In the genomic region with DNA sequence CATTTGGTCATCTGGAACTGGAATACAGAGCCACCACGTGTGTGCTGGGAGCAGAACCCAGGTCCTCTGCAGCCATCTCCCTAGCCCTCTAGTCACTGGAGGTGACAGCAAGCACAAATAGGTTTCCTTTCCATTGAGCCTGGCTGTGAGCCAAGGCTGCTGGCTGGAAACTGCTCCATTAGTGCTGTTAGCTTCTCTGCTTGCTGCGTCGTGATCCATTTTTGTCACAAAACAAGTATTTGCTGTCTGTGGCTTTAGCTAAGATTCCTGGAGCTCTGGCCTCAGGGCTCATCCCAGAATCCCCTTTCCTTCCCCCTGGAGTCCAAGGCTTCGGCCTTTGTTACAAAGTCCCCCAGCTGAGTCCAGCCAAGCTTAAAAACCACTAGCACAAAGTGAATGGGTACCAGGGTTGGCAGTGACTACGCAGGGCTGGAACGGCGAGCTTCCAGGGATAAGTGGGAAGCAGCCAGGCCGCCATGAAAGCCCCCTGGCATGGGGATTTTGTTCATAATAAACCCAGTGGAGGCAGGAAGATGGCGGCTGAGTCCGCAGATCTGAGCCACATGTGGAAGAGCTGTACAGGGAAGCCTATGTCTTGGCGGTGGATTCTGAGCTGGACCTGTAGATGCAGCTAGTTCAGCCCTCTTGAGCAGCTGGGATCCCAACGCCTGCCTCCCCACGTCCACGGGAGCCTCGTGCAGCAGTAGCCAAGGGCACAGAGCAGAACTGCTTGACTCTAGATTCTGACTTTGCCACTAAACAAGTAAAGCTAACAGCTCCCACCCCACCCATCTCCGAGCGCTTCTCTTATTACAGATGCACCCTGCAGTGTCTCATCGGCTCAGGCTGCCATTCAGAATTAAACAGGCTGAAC, we compare ENCODE assay signal across 9 mouse cellular contexts. TPM values are rescaled to one million over a fixed set of nuclear protein-coding genes. Genes with fewer than 3 reads are reported as not detected.
DNase-seq lines count a peak whose midpoint lies in the region; ATAC-seq and TF ChIP-seq lines count a peak whose summit lies in the region.
"Had no signal": no experiment of that assay in that cellular context is flagged by ENCODE, and none has a peak within 500 bp of the region (broad histone marks: within the 10 kb centered on the region; RNA-seq: fewer than 3 reads in every experiment).

No protein-coding gene starts in this region.

- TF ChIP-seq POLR2A in heart, adult 2 months (IDR thresholded peaks at IDR 0.05; ENCODE audit: insufficient read depth, low read depth, low read length), result no peak
- no peak; a peak in 1 of 4 replicates for TF ChIP-seq POLR2A in MEL (IDR thresholded peaks at IDR 0.05; ENCODE audit: control insufficient read depth in 1 of 2, insufficient read depth in 1 of 2, low read depth in 1 of 2, low read length in 2 of 2, poor library complexity in 1 of 2)

- H3K27ac ChIP-seq in heart, embryonic 12.5 days (ENCODE audit: poor library complexity, severe bottlenecking), result peak overlapping the region; percentile 55
- no peak overlapping the region for H3K27ac ChIP-seq in heart, adult 2 months
- H3K27ac ChIP-seq in MEL (ENCODE audit: control insufficient read depth, low read depth, low read length), result no peak overlapping the region
- H3K27ac ChIP-seq in forebrain, postnatal 0 days (ENCODE audit: low read depth, low read length), result peak overlapping the region; percentile 77

- intact Hi-C loops in heart, adult 2 months (cut with DNase I), result loop anchor here (10.0 kb wide), 1 partner anchor 374 kb away; no protein-coding TSS in a partner anchor

- 62% methylated on average over 18 of the region's 18 CpGs for WGBS in heart, embryonic 12.5 days
- WGBS in heart, adult 2 months, result 64% methylated on average over 18 of the region's 18 CpGs
- WGBS in forebrain, postnatal 0 days, result 13% methylated on average over 18 of the region's 18 CpGs

- DNase-seq in heart, adult 2 months, result no peak
- peak; percentile 67 for DNase-seq in MEL (ENCODE audit: low read depth, low spot score)
- peak; percentile 76 for DNase-seq in forebrain, postnatal 0 days
- peak; percentile 73 for DNase-seq in kidney, postnatal 14 days
- no peak for DNase-seq in embryo, embryonic 9.5 days (ENCODE audit: extremely low spot score)
- DNase-seq in T-cell, adult 2 months (ENCODE audit: low spot score), result no peak
- no peak for DNase-seq in testis, postnatal 10 days (ENCODE audit: low spot score)

- peaks cover 81% of the 10 kb centered on the region for H3K36me3 ChIP-seq in heart, embryonic 12.5 days
- peaks cover 6% of the 10 kb centered on the region for H3K36me3 ChIP-seq in heart, adult 2 months (ENCODE audit: control insufficient read depth, insufficient read depth, low read length)
- H3K36me3 ChIP-seq in MEL (ENCODE audit: control insufficient read depth in 1 of 2, insufficient read depth in 2 of 2, low read length in 2 of 2), result peaks cover 0 to 10% of the 10 kb centered on the region in 2 experiments; a peak in 2 of 4 replicates
- peaks cover 35% of the 10 kb centered on the region for H3K36me3 ChIP-seq in forebrain, postnatal 0 days (ENCODE audit: insufficient read depth)

- no peak for TF ChIP-seq EP300 in heart, adult 2 months (IDR thresholded peaks at IDR 0.05; ENCODE audit: insufficient read depth, low read depth, low read length)
- TF ChIP-seq EP300 in MEL (IDR thresholded peaks at IDR 0.05; ENCODE audit: low read depth in 1 of 2, low read length in 2 of 2), result no peak

- H3K4me3 ChIP-seq in heart, embryonic 12.5 days, result no peak overlapping the region
- H3K4me3 ChIP-seq in heart, adult 2 months, result no peak overlapping the region
- H3K4me3 ChIP-seq in MEL (ENCODE audit: control insufficient read depth in 1 of 2, insufficient read depth in 1 of 2, low read depth in 2 of 2, low read length in 2 of 2), result no peak overlapping the region
- H3K4me3 ChIP-seq in forebrain, postnatal 0 days (ENCODE audit: low read depth, low read length), result no peak overlapping the region

- peaks cover 20% of the 10 kb centered on the region for H3K4me1 ChIP-seq in heart, embryonic 12.5 days (replicated peaks)
- peaks cover 2% of the 10 kb centered on the region; the same call in 1 of the 2 replicates for H3K4me1 ChIP-seq in heart, adult 2 months (ENCODE audit: control insufficient read depth, insufficient read depth, low read length)
- H3K4me1 ChIP-seq in MEL (ENCODE audit: control insufficient read depth in 1 of 2, insufficient read depth in 2 of 2, low read length in 2 of 2), result no peaks in the 10 kb centered on the region
- H3K4me1 ChIP-seq in forebrain, postnatal 0 days (ENCODE audit: insufficient read depth), result no peaks in the 10 kb centered on the region; the same call in 1 of the 2 replicates

- H3K79me2 ChIP-seq in heart, adult 2 months (replicated peaks; ENCODE audit: control insufficient read depth, insufficient read depth, low read length), result no peaks in the 10 kb centered on the region
- no peaks in the 10 kb centered on the region for H3K79me2 ChIP-seq in MEL (ENCODE audit: control insufficient read depth, insufficient read depth, low read length, poor library complexity)

- TF ChIP-seq CTCF in heart, adult 2 months (IDR thresholded peaks at IDR 0.05), result no peak
- TF ChIP-seq CTCF in MEL (IDR thresholded peaks at IDR 0.05 in 2 of 3, conservative IDR thresholded peaks at IDR 0.05 in 1 of 3; ENCODE audit: control insufficient read depth in 1 of 3, insufficient read depth in 1 of 3, low read depth in 2 of 3, low read length in 3 of 3, poor library complexity in 1 of 3, severe bottlenecking in 1 of 3), result no peak
- TF ChIP-seq CTCF in forebrain, postnatal 0 days (IDR thresholded peaks at IDR 0.05; ENCODE audit: low read depth), result no peak

- H3K27me3 ChIP-seq in heart, embryonic 12.5 days (replicated peaks), result no peaks in the 10 kb centered on the region
- H3K27me3 ChIP-seq in heart, adult 2 months (ENCODE audit: control insufficient read depth, insufficient read depth, low read length), result no peaks in the 10 kb centered on the region
- no peaks in the 10 kb centered on the region for H3K27me3 ChIP-seq in MEL (ENCODE audit: control insufficient read depth in 1 of 2, insufficient read depth in 2 of 2, low read length in 2 of 2)
- no peaks in the 10 kb centered on the region for H3K27me3 ChIP-seq in forebrain, postnatal 0 days (ENCODE audit: insufficient read depth, low read length)

- H3K9me3 ChIP-seq in heart, embryonic 12.5 days (replicated peaks), result no peaks in the 10 kb centered on the region
- no peaks in the 10 kb centered on the region for H3K9me3 ChIP-seq in MEL (replicated peaks; ENCODE audit: insufficient read depth, low read length)
- H3K9me3 ChIP-seq in forebrain, postnatal 0 days (ENCODE audit: low read length), result no peaks in the 10 kb centered on the region

- no peak overlapping the region for H3K9ac ChIP-seq in heart, embryonic 12.5 days
- H3K9ac ChIP-seq in heart, adult 2 months (ENCODE audit: low read depth, low read length), result no peak overlapping the region
- no peak overlapping the region for H3K9ac ChIP-seq in MEL (ENCODE audit: control insufficient read depth, low read depth, low read length, poor library complexity, severe bottlenecking)
- peak overlapping the region; percentile 3; the same call in 1 of the 2 replicates for H3K9ac ChIP-seq in forebrain, postnatal 0 days

- no peak for ATAC-seq in heart, embryonic 12.5 days (ENCODE audit: insufficient number of reproducible peaks, low FRiP score)
- ATAC-seq in forebrain, postnatal 0 days, result peak; percentile 72

- no peak for TF ChIP-seq RAD21 in MEL (IDR thresholded peaks at IDR 0.05; ENCODE audit: low read depth, low read length)

- H3K4me2 ChIP-seq in heart, embryonic 12.5 days, result no peak overlapping the region
- peak overlapping the region; percentile 6; the same call in 1 of the 2 replicates for H3K4me2 ChIP-seq in forebrain, postnatal 0 days (ENCODE audit: low read depth)

TF ChIP-seq in MEL, 35 proteins besides CTCF, POLR2A, EP300 and RAD21:
- TF ChIP-seq MAFK (IDR thresholded peaks at IDR 0.05; ENCODE audit: borderline replicate concordance, low read depth, low read length) (no peak), MAX (IDR thresholded peaks at IDR 0.05; ENCODE audit: low read length) (no peak), BHLHE40 (IDR thresholded peaks at IDR 0.05; ENCODE audit: borderline replicate concordance, low read depth, low read length) (no peak)

RNA-seq across cellular contexts. Expression of gene Eno1, which starts 14.3 kb away (rescaled TPM):
- polyA plus RNA-seq in heart, embryonic 12.5 days (2016; fragmentation: Nextera tagmentation; extraction: Ambion mirVana), result 2,142 and 2,173 TPM in 2 replicates
- total RNA-seq in heart, adult 2 months (2021), result 100 to 1,000 TPM; 111 to 113 TPM
- 179 and 246 TPM in 2 replicates for polyA plus RNA-seq in heart, adult 2 months (2012; rRNA removed)
- 254 and 516 TPM in 2 replicates for total RNA-seq in MEL (2012; rRNA removed)
- 1,000 to 10,000 TPM in 1 of 2 experiments, 100 to 1,000 TPM in 1; 737 to 5,492 TPM for polyA plus RNA-seq in MEL (2012; ENCODE audit: insufficient read depth in 1 of 2, insufficient read length in 2 of 2, low read depth in 1 of 2, low replicate concordance in 2 of 2, missing spikeins in 1 of 2)
- total RNA-seq in forebrain, postnatal 0 days (2014; rRNA removed), result 283 and 328 TPM in 2 replicates
- polyA plus RNA-seq in forebrain, postnatal 0 days (2015; fragmentation: Nextera tagmentation; extraction: Ambion mirVana), result 856 and 963 TPM in 2 replicates

RNA-seq across cellular contexts. Expression of gene Rere, which starts 30.7 kb away (rescaled TPM):
- polyA plus RNA-seq in heart, embryonic 12.5 days (2016; fragmentation: Nextera tagmentation; extraction: Ambion mirVana), result 29.5 and 37.9 TPM in 2 replicates
- total RNA-seq in heart, adult 2 months (2021), result 10 to 100 TPM; 39.0 to 46.4 TPM
- polyA plus RNA-seq in heart, adult 2 months (2012; rRNA removed), result 16.2 and 19.3 TPM in 2 replicates
- total RNA-seq in MEL (2012; rRNA removed), result 4.1 and 5.8 TPM in 2 replicates
- 10 to 100 TPM in 1 of 2 experiments, not detected in 1; 31.8 TPM for polyA plus RNA-seq in MEL (2012; ENCODE audit: insufficient read depth in 1 of 2, insufficient read length in 2 of 2, low read depth in 1 of 2, low replicate concordance in 2 of 2, missing spikeins in 1 of 2)
- total RNA-seq in forebrain, postnatal 0 days (2014; rRNA removed), result 30.5 and 31.3 TPM in 2 replicates
- 14.8 and 18.9 TPM in 2 replicates for polyA plus RNA-seq in forebrain, postnatal 0 days (2015; fragmentation: Nextera tagmentation; extraction: Ambion mirVana)

RNA-seq across cellular contexts. Expression of gene Car6, which starts 49.7 kb away (rescaled TPM):
- not detected in 2 replicates for polyA plus RNA-seq in heart, embryonic 12.5 days (2016; fragmentation: Nextera tagmentation; extraction: Ambion mirVana)
- total RNA-seq in heart, adult 2 months (2021), result not detected
- not detected in 2 replicates for polyA plus RNA-seq in heart, adult 2 months (2012; rRNA removed)
- total RNA-seq in MEL (2012; rRNA removed), result not detected in 2 replicates
- under 1 TPM in 1 of 2 experiments, not detected in 1; 0.19 TPM for polyA plus RNA-seq in MEL (2012; ENCODE audit: insufficient read depth in 1 of 2, insufficient read length in 2 of 2, low read depth in 1 of 2, low replicate concordance in 2 of 2, missing spikeins in 1 of 2)
- total RNA-seq in forebrain, postnatal 0 days (2014; rRNA removed), result not detected in 2 replicates
- polyA plus RNA-seq in forebrain, postnatal 0 days (2015; fragmentation: Nextera tagmentation; extraction: Ambion mirVana), result not detected in 2 replicates
- total RNA-seq: heart, postnatal 36 days had no signal

Comparison
In these comparisons a context has a peak if more than half of its experiments do, and no peak if none do; other contexts are left out.
1. H3K27ac ChIP-seq: peak in heart, embryonic 12.5 days (single experiment) and forebrain, postnatal 0 days (single experiment); none in heart, adult 2 months (single experiment) and MEL (single experiment).
2. DNase-seq: peak in MEL (single experiment), forebrain, postnatal 0 days (single experiment) and kidney, postnatal 14 days (single experiment); none in heart, adult 2 months (0 of 2), embryo, embryonic 9.5 days (single experiment), T-cell, adult 2 months (single experiment) and testis, postnatal 10 days (single experiment).